Mouse (Mus musculus) natural killer cell, adult 2 months (primary cell): ENCODE measurements at regions not wholly inside any gene's neighbourhood (a gene's known extent, or its start where the extent isn't known, plus 50 kb on each side); places are given as distances from the start of the nearest gene placed in this dataset.

Source experiments
- DNase-seq, 2 experiments: peaks; one replicate each; pipeline ENCODE4 v3.0.0; 2022; ENCODE audit warnings: low spot score in 2 of 2

GRCm38 (mm10) chr7:51722420-51722819 lies 100.6 kb downstream of the Slc17a6 start:
- DNase-seq = no peak

GRCm38 (mm10) chr7:51723955-51724354 lies 102.1 kb downstream of the Slc17a6 start:
- DNase-seq = peak; percentile 74 to 87

- DNase-seq = no peak
Observed at GRCm38 (mm10) chr7:51736285-51736684, 114.5 kb downstream of the Slc17a6 start.

- DNase-seq = no peak
Observed at GRCm38 (mm10) chr7:51739590-51739989, 117.8 kb downstream of the Slc17a6 start.

- no peak for DNase-seq
Observed at GRCm38 (mm10) chr7:51740928-51741327, 119.1 kb downstream of the Slc17a6 start.

- DNase-seq = no peak
Observed at GRCm38 (mm10) chr7:51742720-51743119, 119.1 kb upstream of the Gas2 start.

- no peak for DNase-seq
Observed at GRCm38 (mm10) chr7:51745598-51745997, 116.2 kb upstream of the Gas2 start.

GRCm38 (mm10) chr7:51748633-51749303 lies 113.0 kb upstream of the Gas2 start:
- no peak for DNase-seq

- DNase-seq = no peak
Observed at GRCm38 (mm10) chr7:51749304-51750129, 112.3 kb upstream of the Gas2 start.

- peak in 1 of 2 experiments; percentile 10 for DNase-seq
Observed at GRCm38 (mm10) chr7:51750271-51750670, 111.5 kb upstream of the Gas2 start.

- no peak for DNase-seq
Observed at GRCm38 (mm10) chr7:51753062-51753461, 108.8 kb upstream of the Gas2 start.

- no peak for DNase-seq
Observed at GRCm38 (mm10) chr7:51754208-51754888, 107.5 kb upstream of the Gas2 start.

- DNase-seq = peak; percentile 58 to 78
Observed at GRCm38 (mm10) chr7:51756218-51756617, 105.6 kb upstream of the Gas2 start.

- no peak for DNase-seq
Observed at GRCm38 (mm10) chr7:51759536-51760153, 102.2 kb upstream of the Gas2 start.

- DNase-seq = no peak
Observed at GRCm38 (mm10) chr7:51767066-51767465, 94.7 kb upstream of the Gas2 start.

GRCm38 (mm10) chr7:51771895-51772871 lies 89.6 kb upstream of the Gas2 start:
- DNase-seq = no peak

- DNase-seq = no peak
Observed at GRCm38 (mm10) chr7:51775968-51776367, 85.8 kb upstream of the Gas2 start.

- DNase-seq = no peak
Observed at GRCm38 (mm10) chr7:51783070-51783776, 78.6 kb upstream of the Gas2 start.

GRCm38 (mm10) chr7:51783923-51784686 lies 77.7 kb upstream of the Gas2 start:
- no peak for DNase-seq
